Mouse (Mus musculus) erythroblast, adult 5-6 weeks (primary cell): Measurements from ENCODE around the gene 4931428F04Rik. TPM values are rescaled to one million over a fixed set of nuclear protein-coding genes. Genes with fewer than 3 reads are reported as not detected.
"Not testable (repeated sequence)": the region's sequence is repeated elsewhere in the genome, so short reads cannot be mapped to it uniquely, and the experiment has no call there.

Experiments
- ATAC-seq: replicated peaks from 2 replicates; pipeline ENCODE4 v1.8.0; 2016; ENCODE audit warnings: moderate number of reproducible peaks, mild to moderate bottlenecking, moderate TSS enrichment, inconsistent platforms; ENCODE audit not compliant: poor library complexity, low FRiP score, severe bottlenecking
- total RNA-seq, 2 experiments: library from RNA; stranded (forward) in 1 of 2; stranded (reverse) in 1 of 2; fragments of 150-400 nt in 1 of 2; fragments of 200-764, 138-1000 nt in 1 of 2; gene quantifications; 2 replicates each; pipeline versions ENCODE4 v1.2.3 to v1.2.4; 2015 to 2017; ENCODE audit warnings: low replicate concordance in 2 of 2

4931428F04Rik gene
- total RNA-seq, 2 experiments from 2014 or later, result 1.2 to 3.8 TPM

DNA sequence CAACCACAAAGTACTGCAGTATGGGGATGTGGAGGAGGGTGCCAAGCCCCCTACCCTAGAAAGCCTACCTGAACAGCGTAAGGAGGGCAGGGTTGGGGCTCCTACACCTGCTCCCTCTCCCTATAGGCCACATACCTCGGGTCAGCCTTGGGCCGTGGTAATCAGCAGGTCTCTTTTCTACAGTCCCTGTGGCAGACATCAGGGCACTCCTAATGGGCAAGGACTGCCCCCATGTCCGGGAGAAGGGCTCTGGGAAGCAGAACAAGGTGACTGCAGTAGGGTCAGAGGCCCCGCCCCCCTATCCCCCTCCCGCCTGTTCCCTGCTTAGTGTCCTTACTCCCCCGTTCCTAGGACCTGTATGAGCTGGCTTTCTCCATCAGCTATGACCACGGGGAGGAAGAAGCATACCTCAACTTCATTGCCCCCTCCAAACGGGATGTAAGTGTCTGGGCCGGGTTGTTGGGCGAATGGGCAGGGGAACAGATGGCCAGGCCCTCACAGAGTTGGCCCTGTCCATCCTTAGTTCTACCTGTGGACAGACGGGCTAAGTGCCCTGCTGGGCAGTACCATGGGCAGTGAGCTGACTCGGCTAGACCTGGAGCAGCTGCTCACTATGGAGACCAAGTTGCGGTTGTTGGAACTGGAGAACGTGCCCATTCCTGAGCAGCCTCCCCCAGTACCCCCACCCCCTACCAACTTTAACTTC lies 19.6 kb upstream of the 4931428F04Rik start:
- no peak for ATAC-seq

DNA sequence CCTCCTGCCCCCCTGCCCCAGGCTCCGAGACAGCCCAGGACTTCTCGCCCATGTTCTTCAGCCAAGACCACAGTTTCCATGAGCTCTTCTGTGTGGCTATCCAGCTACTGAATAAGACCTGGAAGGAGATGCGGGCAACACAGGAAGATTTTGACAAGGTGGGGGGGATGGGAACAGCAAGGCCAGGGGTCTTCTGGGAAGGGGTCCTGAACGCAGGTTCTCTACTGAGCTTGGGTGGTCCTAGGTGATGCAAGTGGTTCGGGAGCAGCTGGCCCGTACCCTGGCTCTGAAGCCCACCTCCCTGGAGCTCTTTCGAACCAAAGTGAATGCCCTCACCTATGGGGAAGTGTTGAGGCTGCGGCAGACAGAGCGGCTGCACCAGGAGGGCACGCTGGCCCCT lies 18.8 kb upstream of the 4931428F04Rik start:
- no peak for ATAC-seq

GRCm38 (mm10) chr8:105307670-105308069 lies 18.0 kb upstream of the 4931428F04Rik start:
- ATAC-seq, result no peak

DNA sequence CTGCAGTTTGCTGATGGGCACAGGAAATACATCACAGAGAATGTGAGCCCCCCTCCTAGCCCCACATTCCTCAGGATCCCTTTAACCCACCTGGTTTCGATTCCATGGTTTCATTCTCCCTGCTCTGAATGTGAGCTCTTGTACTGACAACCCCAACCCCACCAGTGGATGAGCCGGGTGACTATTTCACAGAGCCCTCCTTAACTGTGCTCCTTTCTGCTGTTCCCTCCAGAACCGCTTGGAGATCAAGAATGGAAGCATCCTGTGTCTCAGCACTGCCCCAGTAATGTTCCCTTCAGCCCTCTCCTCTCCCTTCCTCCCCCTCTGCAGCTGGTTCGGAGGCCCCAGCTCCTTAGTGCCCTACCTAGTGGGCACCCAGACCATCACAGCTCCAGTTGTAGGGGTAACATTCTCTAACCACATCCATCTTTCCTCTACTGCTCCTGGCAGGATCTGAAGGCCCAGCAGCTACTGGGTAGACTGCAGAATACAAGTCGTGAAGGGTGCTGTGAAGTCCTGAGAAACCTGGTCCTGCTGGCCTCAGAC lies 16.6 kb upstream of the 4931428F04Rik start:
- no peak for ATAC-seq

DNA sequence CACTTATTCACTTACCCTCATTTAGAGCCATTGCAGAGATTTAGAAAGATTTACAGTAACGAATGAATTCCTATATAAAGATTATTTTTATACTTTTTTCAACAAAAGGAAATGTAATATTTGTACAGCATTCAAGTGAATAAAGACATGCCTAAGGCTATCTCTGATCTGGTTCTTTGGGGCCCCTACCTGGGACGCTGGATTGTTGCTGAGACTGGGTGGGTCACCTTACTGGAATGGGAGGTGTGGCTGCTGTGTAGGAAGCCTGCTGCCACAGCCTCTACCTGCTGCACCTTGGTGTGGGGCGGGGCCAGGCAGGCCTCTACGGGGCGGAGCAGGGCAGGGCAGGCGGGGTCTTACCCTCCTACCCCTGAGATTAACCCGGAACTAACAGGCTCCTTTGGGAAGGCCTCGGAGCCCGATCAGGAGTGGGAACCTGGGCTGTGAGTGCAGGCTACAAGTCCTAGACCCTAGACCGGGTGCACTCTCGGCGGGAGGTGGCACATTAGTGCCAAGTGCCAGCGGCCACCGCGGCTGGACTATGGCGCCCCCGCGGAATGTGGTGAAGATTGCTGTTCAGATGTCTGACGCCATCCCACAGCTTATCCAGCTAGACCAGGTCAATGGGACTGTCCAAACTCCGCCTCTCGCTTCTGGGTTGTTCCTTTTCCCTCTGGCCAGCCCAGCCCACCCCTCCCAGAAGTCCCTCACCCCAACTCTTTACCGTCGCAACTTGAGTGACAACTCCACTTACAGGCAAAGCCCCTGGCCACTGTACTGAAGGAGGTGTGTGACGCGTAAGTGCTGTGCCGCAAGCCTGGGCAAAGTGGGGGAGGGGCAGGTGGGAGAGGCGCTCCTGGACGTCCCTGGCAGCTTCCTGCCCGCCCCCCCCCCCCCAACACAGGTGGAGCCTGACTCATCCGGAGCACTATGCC lies 15.8 kb upstream of the 4931428F04Rik start, which contains the start of gene Elmo3:
Elmo3 (plus strand) TSS at position 391 of the 935 bp plus-strand sequence.
- peak; percentile 56 for ATAC-seq

DNA sequence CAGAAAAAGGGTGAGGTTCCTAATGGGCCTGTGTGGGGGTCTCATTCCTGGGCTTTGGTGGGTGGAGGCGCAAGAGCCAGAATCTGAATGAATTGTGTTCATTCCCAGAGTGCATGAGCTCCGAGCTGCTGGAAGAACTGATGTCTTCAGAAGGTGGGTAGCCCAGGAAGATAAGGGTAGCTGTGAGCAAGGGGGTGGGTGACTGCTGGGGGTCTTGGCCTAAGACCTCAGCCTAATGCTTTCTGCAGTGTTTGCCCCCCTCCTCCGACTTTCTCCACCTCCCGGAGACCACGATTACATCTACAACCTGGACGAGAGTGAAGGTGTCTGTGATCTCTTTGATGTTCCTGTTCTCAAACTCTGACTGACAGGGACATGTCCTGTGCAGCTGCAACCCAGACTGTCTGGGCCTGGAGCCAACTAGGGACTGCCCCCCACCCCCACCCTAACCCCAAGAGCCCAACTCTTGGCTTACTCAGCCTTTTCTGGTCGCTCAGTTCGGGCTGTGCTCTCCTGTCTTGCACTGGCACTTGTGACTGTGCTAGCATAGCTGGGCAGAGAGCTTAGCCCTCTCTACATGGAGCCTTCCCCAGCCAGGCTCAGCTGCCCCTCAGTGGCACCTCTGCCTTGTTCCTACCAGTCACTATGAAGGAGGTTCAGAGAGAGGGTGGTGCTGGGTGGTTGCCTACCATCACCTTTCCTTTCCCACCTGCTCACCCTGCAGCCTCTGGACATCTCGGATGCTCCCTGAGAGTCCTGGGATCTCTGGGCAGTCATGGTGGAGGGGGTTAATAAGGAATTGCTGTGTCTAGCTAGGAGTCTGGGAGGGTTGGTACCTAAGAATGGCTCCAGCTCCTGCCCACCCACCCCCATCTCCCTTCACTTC lies 14.9 kb upstream of the 4931428F04Rik start:
- ATAC-seq, result no peak

- ATAC-seq, result no peak
Measured at GRCm38 (mm10) chr8:105303874-105304273, 14.2 kb upstream of the 4931428F04Rik start.

DNA sequence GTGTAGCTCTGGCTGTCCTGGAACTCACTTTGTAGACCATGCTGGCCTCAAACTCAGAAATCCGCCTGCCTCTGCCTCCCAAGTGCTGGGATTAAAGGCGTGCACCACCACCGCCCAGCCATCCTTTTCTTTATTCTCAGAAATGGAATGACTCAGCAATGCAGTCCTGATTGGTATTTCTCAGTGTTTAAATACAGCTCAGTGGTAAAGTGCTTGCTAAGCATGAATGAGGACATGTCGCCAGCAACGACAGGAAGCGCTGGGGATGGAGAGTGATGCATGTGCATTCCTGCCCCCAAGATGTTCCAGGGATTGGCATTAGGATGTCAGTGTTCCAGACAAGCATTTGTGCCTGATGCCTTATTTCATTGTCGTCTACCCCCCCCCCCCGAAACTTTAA lies 13.7 kb upstream of the 4931428F04Rik start:
- no peak for ATAC-seq

GRCm38 (mm10) chr8:105299962-105300361 lies 10.3 kb upstream of the 4931428F04Rik start:
- peak; percentile 80 for ATAC-seq

- peak; percentile 17; the same call in 1 of the 2 replicates for ATAC-seq
Measured at GRCm38 (mm10) chr8:105298351-105299252, 8.9 kb upstream of the 4931428F04Rik start.

- ATAC-seq, result peak; percentile 73
Measured at GRCm38 (mm10) chr8:105297511-105298192, 8.0 kb upstream of the 4931428F04Rik start, which contains the start of gene E2f4. Gene E2f4 (plus strand): TSS chr8:105297663.

DNA sequence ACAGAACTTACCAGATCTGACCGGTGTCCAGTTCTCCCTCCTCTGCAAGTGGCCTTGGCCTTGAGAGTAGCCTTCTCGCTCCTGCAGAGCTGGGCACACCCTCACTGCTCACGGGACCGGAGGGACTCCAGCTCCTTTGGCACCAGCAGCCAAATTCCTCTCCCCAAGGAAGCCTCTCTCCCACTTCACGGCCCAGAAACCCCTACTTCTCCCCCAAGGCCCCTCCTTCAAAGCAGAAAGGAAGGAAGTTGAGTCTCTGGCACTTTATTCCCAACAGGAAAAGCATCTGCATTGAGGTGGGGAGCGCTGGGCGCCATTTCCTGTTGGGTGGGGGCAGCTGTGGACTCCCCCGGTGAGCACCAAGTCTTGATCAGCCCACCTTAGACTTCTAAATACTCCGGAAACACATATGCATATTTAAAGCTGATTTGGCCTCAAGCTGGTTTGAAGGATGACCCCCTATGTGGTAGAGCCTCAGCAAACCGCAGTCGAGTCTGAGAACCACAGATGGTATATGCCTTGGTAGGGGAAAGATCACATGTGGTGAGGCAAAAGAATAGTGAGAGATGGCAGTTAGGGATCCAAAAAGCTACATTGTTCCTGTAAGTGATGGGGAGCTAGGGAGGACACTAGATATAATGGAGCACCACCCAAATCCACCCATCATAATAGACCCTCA lies 6.4 kb upstream of the 4931428F04Rik start, which contains the start of gene Exoc3l:
Exoc3l (minus strand) TSS at position 207 of the 679 bp plus-strand sequence.
- ATAC-seq, result no peak

- ATAC-seq, result no peak
Measured at GRCm38 (mm10) chr8:105295256-105295655, 5.6 kb upstream of the 4931428F04Rik start.

DNA sequence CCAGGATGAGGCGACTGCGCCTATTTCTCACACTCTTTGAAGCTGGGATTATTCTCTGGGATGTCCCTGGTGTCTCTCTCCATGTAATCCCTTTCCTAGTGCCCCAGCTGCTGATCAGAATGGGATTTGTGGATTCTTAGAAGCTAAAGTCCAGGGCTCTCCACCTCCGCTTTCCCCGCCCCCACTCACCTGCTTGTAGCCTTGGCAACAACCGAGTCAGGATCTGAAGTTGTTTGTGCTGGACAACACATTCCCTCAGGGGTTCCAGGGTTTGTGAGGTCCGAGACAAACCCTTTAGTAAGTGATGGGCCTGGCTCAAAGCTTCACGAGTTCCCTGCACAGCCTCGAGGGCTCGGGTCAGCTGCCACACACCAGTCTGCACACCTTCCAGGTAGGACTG lies 5.1 kb upstream of the 4931428F04Rik start:
- no peak for ATAC-seq

- ATAC-seq, result no peak
Measured at GRCm38 (mm10) chr8:105293405-105293804, 3.7 kb upstream of the 4931428F04Rik start.

DNA sequence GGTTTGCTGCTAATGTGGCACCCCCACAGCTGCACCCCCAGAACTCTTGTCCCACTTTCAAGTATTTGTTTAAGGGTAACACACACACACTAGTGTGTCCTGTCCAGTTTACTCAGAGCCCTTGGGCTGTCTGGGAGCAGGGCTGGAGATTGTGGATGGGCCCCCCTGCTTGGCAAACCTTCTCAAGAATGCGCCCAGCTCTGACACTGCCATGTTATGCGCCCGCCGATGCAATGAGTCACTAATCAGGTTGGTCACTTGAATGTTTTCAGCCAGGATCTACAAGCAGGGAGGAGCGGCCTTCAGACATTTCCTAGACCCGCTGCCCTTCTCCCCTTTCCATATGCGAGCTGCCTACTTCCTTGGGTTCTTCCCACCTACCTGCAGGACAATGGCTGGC lies 2.8 kb upstream of the 4931428F04Rik start:
- ATAC-seq, result no peak

DNA sequence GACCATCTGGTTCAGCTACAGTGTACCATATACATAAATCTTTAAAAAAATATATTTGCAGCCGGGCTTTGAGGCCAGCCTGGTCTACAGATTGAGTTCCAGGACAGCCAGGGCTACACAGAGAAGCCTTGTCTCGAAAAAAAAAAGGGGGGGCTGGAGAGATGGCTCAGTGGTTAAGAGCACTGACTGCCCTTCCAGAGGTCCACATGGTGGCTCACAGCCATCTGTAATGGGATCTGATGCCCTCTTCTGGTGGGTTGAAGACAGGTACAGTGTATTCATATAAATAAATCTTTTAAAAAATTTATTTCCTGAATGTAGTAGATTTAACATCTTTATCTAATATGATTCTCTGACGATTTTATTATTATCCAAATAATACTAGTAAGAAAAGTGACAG lies 2.1 kb upstream of the 4931428F04Rik start:
- ATAC-seq, result not testable (repeated sequence)
